Mouse (Mus musculus): Measurements from ENCODE around the gene 1700066M21Rik. TPM values are rescaled to one million over a fixed set of nuclear protein-coding genes. Genes with fewer than 3 reads are reported as not detected.

1700066M21Rik gene
- total RNA-seq, 1 experiment, result 6.7 TPM

- TF ChIP-seq ZNF384 (IDR thresholded peaks at IDR 0.05; ENCODE audit: low read depth, low read length) (no peak), CHD2 (IDR thresholded peaks at IDR 0.05; ENCODE audit: low read depth, low read length) (no peak), ZC3H11A (IDR thresholded peaks at IDR 0.05; ENCODE audit: borderline replicate concordance, low read depth, low read length) (no peak), MAFK (IDR thresholded peaks at IDR 0.05; ENCODE audit: insufficient read depth, low read depth, low read length) (no peak), HCFC1 (IDR thresholded peaks at IDR 0.05; ENCODE audit: borderline replicate concordance, insufficient read depth, low read length) (no peak)
- H3K27ac ChIP-seq (ENCODE audit: insufficient read depth, low read depth, low read length, poor library complexity, severe bottlenecking), result no peak overlapping the region
- no peak for DNase-seq (ENCODE audit: low read depth, low spot score)
- no peak overlapping the region for H3K4me3 ChIP-seq (ENCODE audit: insufficient read depth in 1 of 2, low read depth in 1 of 2, low read length in 2 of 2, poor library complexity in 1 of 2, severe bottlenecking in 1 of 2)
- H3K9me3 ChIP-seq (ENCODE audit: control insufficient read depth, insufficient read depth, low read depth, low read length), result no peaks in the 10 kb centered on the region
- H3K9ac ChIP-seq (ENCODE audit: insufficient read depth, low read depth, low read length, poor library complexity, severe bottlenecking), result no peak overlapping the region
- H3K36me3 ChIP-seq (ENCODE audit: control insufficient read depth, insufficient read depth, low read length, poor library complexity, severe bottlenecking), result no peaks in the 10 kb centered on the region; the same call in 1 of the 2 replicates
- in situ Hi-C loops (cut with MboI; ENCODE audit: low sequenced_read_pairs in 2 of 2, unreplicated experiment in 2 of 2), result no loop called here
- peaks cover 0 to 7% of the 10 kb centered on the region in 2 experiments; a peak in 3 of 4 replicates for H3K4me1 ChIP-seq (ENCODE audit: control insufficient read depth in 2 of 2, insufficient read depth in 2 of 2, low read length in 2 of 2, poor library complexity in 1 of 2)
Measured at GRCm38 (mm10) chr1:57370451-57370850, 7.0 kb upstream of the 1700066M21Rik start.

- Histone ChIP-seq H3K9me3 (ENCODE audit: control insufficient read depth, insufficient read depth, low read depth, low read length) (no peaks in the 10 kb centered on the region), H3K4me3 (ENCODE audit: insufficient read depth in 1 of 2, low read depth in 1 of 2, low read length in 2 of 2, poor library complexity in 1 of 2, severe bottlenecking in 1 of 2) (no peak overlapping the region), H3K4me1 (ENCODE audit: control insufficient read depth in 2 of 2, insufficient read depth in 2 of 2, low read length in 2 of 2, poor library complexity in 1 of 2) (peaks cover 0 to 2% of the 10 kb centered on the region in 2 experiments; a peak in 1 of 4 replicates), H3K36me3 (ENCODE audit: control insufficient read depth, insufficient read depth, low read length, poor library complexity, severe bottlenecking) (no peaks in the 10 kb centered on the region; the same call in 1 of the 2 replicates), H3K27ac (ENCODE audit: insufficient read depth, low read depth, low read length, poor library complexity, severe bottlenecking) (no peak overlapping the region), H3K9ac (ENCODE audit: insufficient read depth, low read depth, low read length, poor library complexity, severe bottlenecking) (no peak overlapping the region)
- DNase-seq (ENCODE audit: low read depth, low spot score), result no peak
- TF ChIP-seq ZNF384 (IDR thresholded peaks at IDR 0.05; ENCODE audit: low read depth, low read length), result no peak
- no peak for TF ChIP-seq HCFC1 (IDR thresholded peaks at IDR 0.05; ENCODE audit: borderline replicate concordance, insufficient read depth, low read length)
- TF ChIP-seq CHD2 (IDR thresholded peaks at IDR 0.05; ENCODE audit: low read depth, low read length), result no peak
- no peak for TF ChIP-seq MAFK (IDR thresholded peaks at IDR 0.05; ENCODE audit: insufficient read depth, low read depth, low read length)
- TF ChIP-seq ZC3H11A (IDR thresholded peaks at IDR 0.05; ENCODE audit: borderline replicate concordance, low read depth, low read length), result no peak
- in situ Hi-C loops (cut with MboI; ENCODE audit: low sequenced_read_pairs in 2 of 2, unreplicated experiment in 2 of 2), result no loop called here
Measured at GRCm38 (mm10) chr1:57375276-57375675, 2.1 kb upstream of the 1700066M21Rik start.

GRCm38 (mm10) chr1:57376806-57377205, 614 bp upstream of the 1700066M21Rik start:
- in situ Hi-C loops (cut with MboI; ENCODE audit: low sequenced_read_pairs in 2 of 2, unreplicated experiment in 2 of 2), result no loop called here
- no peak for DNase-seq (ENCODE audit: low read depth, low spot score)
- H3K36me3 ChIP-seq (ENCODE audit: control insufficient read depth, insufficient read depth, low read length, poor library complexity, severe bottlenecking), result no peaks in the 10 kb centered on the region; the same call in 1 of the 2 replicates
- no peaks in the 10 kb centered on the region for H3K9me3 ChIP-seq (ENCODE audit: control insufficient read depth, insufficient read depth, low read depth, low read length)
- H3K9ac ChIP-seq (ENCODE audit: insufficient read depth, low read depth, low read length, poor library complexity, severe bottlenecking), result peak overlapping the region; percentile 51
- peak overlapping the region; percentile 50 to 91 for H3K4me3 ChIP-seq (ENCODE audit: insufficient read depth in 1 of 2, low read depth in 1 of 2, low read length in 2 of 2, poor library complexity in 1 of 2, severe bottlenecking in 1 of 2)
- H3K27ac ChIP-seq (ENCODE audit: insufficient read depth, low read depth, low read length, poor library complexity, severe bottlenecking), result no peak overlapping the region; the same call in 1 of the 2 replicates
- TF ChIP-seq MAFK (IDR thresholded peaks at IDR 0.05; ENCODE audit: insufficient read depth, low read depth, low read length) (no peak), ZNF384 (IDR thresholded peaks at IDR 0.05; ENCODE audit: low read depth, low read length) (no peak), CHD2 (IDR thresholded peaks at IDR 0.05; ENCODE audit: low read depth, low read length) (no peak), HCFC1 (IDR thresholded peaks at IDR 0.05; ENCODE audit: borderline replicate concordance, insufficient read depth, low read length) (no peak), ZC3H11A (IDR thresholded peaks at IDR 0.05; ENCODE audit: borderline replicate concordance, low read depth, low read length) (no peak)
- peaks cover 0 to 2% of the 10 kb centered on the region in 2 experiments; a peak in 1 of 4 replicates for H3K4me1 ChIP-seq (ENCODE audit: control insufficient read depth in 2 of 2, insufficient read depth in 2 of 2, low read length in 2 of 2, poor library complexity in 1 of 2)

GRCm38 (mm10) chr1:57386519-57386918, 9.1 kb downstream of the 1700066M21Rik start:
- no peak overlapping the region for H3K4me3 ChIP-seq (ENCODE audit: insufficient read depth in 1 of 2, low read depth in 1 of 2, low read length in 2 of 2, poor library complexity in 1 of 2, severe bottlenecking in 1 of 2)
- H3K4me1 ChIP-seq (ENCODE audit: control insufficient read depth in 2 of 2, insufficient read depth in 2 of 2, low read length in 2 of 2, poor library complexity in 1 of 2), result no peaks in the 10 kb centered on the region
- H3K9ac ChIP-seq (ENCODE audit: insufficient read depth, low read depth, low read length, poor library complexity, severe bottlenecking), result no peak overlapping the region
- in situ Hi-C loops (cut with MboI; ENCODE audit: low sequenced_read_pairs in 2 of 2, unreplicated experiment in 2 of 2), result no loop called here
- no peak for TF ChIP-seq CHD2 (IDR thresholded peaks at IDR 0.05; ENCODE audit: low read depth, low read length)
- TF ChIP-seq ZC3H11A (IDR thresholded peaks at IDR 0.05; ENCODE audit: borderline replicate concordance, low read depth, low read length), result no peak
- TF ChIP-seq ZNF384 (IDR thresholded peaks at IDR 0.05; ENCODE audit: low read depth, low read length), result no peak
- no peak for TF ChIP-seq HCFC1 (IDR thresholded peaks at IDR 0.05; ENCODE audit: borderline replicate concordance, insufficient read depth, low read length)
- no peak for TF ChIP-seq MAFK (IDR thresholded peaks at IDR 0.05; ENCODE audit: insufficient read depth, low read depth, low read length)
- H3K9me3 ChIP-seq (ENCODE audit: control insufficient read depth, insufficient read depth, low read depth, low read length), result no peaks in the 10 kb centered on the region
- no peak overlapping the region for H3K27ac ChIP-seq (ENCODE audit: insufficient read depth, low read depth, low read length, poor library complexity, severe bottlenecking)
- no peak for DNase-seq (ENCODE audit: low read depth, low spot score)
- H3K36me3 ChIP-seq (ENCODE audit: control insufficient read depth, insufficient read depth, low read length, poor library complexity, severe bottlenecking), result no peaks in the 10 kb centered on the region
